Mouse (Mus musculus) adrenal gland, postnatal 0 days (tissue): ENCODE data around the gene Pyurf. TPM values are rescaled to one million over a fixed set of nuclear protein-coding genes. Genes with fewer than 3 reads are reported as not detected.

ENCODE experiments used
- polyA plus RNA-seq: library from polyadenylated mRNA; unstranded; fragments of >200 nt; fragmentation: Nextera tagmentation; extraction: Ambion mirVana; gene quantifications from 2 replicates; pipeline ENCODE4 v1.2.1, GENCODE M21; 2015

Pyurf gene
- 15.0 and 15.3 TPM in 2 replicates for polyA plus RNA-seq

GRCm38 (mm10) chr6:57691467-57692261 lies at the start of gene Pyurf:
Gene Pyurf, minus strand, starts transcription at chr6:57692078.

GRCm38 (mm10) chr6:57702376-57702742 lies 10.5 kb upstream of the Pyurf start, which contains the start of gene Lancl2:
Gene Lancl2, plus strand, starts transcription at chr6:57702540.

Other genes with a start within 250 kb of the Pyurf start
- 4.9 and 8.1 TPM in 2 replicates for gene Ppm1k, start 156.6 kb downstream of the Pyurf start, polyA plus RNA-seq
- 7.4 and 10.1 TPM in 2 replicates for gene Herc6, start 111.1 kb downstream of the Pyurf start, polyA plus RNA-seq
- 13.5 and 16.0 TPM in 2 replicates for gene Lancl2, start 10.5 kb upstream of the Pyurf start, polyA plus RNA-seq
- 17.8 and 23.9 TPM in 2 replicates for gene Vopp1, start 133.1 kb upstream of the Pyurf start, polyA plus RNA-seq
- gene Vmn1r21, start 158.3 kb upstream of the Pyurf start, polyA plus RNA-seq, result not detected in 2 replicates
- not detected in 2 replicates for gene Vmn1r22, start 215.9 kb upstream of the Pyurf start, polyA plus RNA-seq
- not detected in 2 replicates for gene Vmn1r23, start 234.8 kb upstream of the Pyurf start, polyA plus RNA-seq